Mouse (Mus musculus): Measurements from ENCODE around the gene Tbx3. TPM values are rescaled to one million over a fixed set of nuclear protein-coding genes. Genes with fewer than 3 reads are reported as not detected.

The Tbx3 gene
- polyA plus RNA-seq, 1 experiment from 2014 or later = 2.4 TPM

DNA sequence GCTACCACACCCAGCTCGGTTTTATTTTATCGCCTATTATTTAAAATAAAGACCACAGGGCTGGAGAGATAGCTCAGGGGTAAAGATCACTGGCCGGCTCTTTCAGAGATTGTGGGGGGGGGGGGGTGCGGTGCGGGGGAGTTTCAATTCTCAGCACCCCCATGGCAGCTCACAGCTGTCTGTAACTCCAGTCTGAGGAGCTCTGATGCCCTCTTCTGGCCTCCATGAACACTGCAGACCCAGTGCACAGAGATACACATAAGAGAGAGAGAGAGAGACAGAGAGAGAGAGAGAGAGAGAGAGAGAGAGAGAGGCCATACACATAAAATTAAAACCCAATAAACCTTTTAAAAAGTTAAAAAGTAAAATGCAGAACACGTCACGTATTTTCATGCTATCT lies 34.4 kb downstream of the Tbx3 start:
- ATAC-seq = no peak
- 61% methylated on average over 7 of the region's 7 CpGs for WGBS

DNA sequence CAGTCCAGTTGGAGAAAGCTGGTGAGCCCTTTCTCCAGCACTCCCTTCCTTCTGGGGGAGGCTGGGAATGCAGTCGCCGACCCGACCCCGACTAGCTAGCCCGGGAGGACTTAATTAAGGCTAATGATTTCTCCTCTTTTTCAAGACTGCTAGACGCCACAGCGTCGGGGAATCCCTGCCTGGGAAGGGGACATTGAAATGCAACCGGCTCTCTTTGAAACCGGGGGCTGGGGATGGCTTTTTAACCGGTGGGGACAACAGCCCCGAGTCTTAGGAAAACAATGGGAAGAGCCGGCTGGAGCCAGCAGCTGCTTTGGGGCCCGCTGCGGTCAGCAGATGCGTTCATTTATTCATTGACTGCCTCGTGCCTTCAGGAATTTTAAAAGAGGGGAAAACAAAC lies 36.0 kb downstream of the Tbx3 start:
- WGBS = 0% methylated on average over 17 of the region's 17 CpGs
- H3K27me3 ChIP-seq (ENCODE audit: control insufficient read depth, insufficient read depth, low read depth, low read length) = peaks cover 40% of the 10 kb centered on the region

More for the DNA sequence above, 34.4 kb downstream of the Tbx3 start:
- H3K4me1 ChIP-seq (ENCODE audit: control insufficient read depth, insufficient read depth, low read length) = peaks cover 5% of the 10 kb centered on the region
- H3K27ac ChIP-seq (ENCODE audit: low read length) = no peak overlapping the region
- H3K9ac ChIP-seq (ENCODE audit: low read depth, low read length) = no peak overlapping the region
- H3K9me3 ChIP-seq (replicated peaks; ENCODE audit: control insufficient read depth, low read length, poor library complexity, severe bottlenecking) = no peaks in the 10 kb centered on the region
- H3K27me3 ChIP-seq (ENCODE audit: control insufficient read depth, insufficient read depth, low read depth, low read length) = peaks cover 28% of the 10 kb centered on the region
- H3K4me3 ChIP-seq (ENCODE audit: low read depth, low read length) = no peak overlapping the region
- H3K36me3 ChIP-seq (ENCODE audit: control insufficient read depth, insufficient read depth, low read length) = no peaks in the 10 kb centered on the region
- H3K4me2 ChIP-seq (ENCODE audit: low read length) = no peak overlapping the region

DNA sequence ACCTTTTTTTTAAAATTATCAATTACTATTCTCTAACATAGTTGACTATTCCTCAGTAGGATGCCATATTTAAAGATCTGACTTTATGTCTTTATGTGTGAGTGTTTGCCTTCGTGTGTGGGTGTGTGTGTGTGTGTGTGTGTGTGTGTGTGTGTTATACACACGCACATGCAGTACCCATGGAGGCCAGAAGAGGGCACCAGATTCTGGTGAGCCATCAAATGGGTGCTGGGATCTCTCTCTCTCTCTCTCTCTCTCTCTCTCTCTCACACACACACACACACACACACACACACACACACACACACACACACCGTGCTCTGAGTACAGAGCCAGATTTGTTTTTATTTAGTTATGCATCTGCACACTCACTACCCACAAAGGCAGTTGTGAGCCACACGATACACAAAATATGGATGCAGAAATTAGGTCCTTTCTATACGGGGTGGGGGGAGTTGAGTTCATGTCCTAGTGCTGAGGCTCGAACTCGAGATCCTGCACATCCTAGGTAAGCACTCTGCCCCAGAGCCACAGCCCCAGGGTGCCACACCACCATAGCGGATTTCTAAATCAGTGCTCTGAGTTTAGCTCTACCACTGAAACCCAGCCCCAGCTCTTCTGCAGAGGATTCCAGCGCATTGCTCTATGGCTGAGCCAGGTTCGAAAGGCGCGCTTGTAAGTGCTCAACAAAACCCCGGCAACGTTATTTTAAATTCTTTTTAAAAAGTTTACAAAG lies 38.5 kb downstream of the Tbx3 start:
- Histone ChIP-seq H3K27ac (ENCODE audit: low read length) (no peak overlapping the region), H3K9me3 (replicated peaks; ENCODE audit: control insufficient read depth, low read length, poor library complexity, severe bottlenecking) (no peaks in the 10 kb centered on the region), H3K4me2 (ENCODE audit: low read length) (no peak overlapping the region), H3K4me3 (ENCODE audit: low read depth, low read length) (no peak overlapping the region), H3K27me3 (ENCODE audit: control insufficient read depth, insufficient read depth, low read depth, low read length) (peaks cover 52% of the 10 kb centered on the region), H3K36me3 (ENCODE audit: control insufficient read depth, insufficient read depth, low read length) (no peaks in the 10 kb centered on the region), H3K9ac (ENCODE audit: low read depth, low read length) (no peak overlapping the region), H3K4me1 (ENCODE audit: control insufficient read depth, insufficient read depth, low read length) (peaks cover 5% of the 10 kb centered on the region)
- WGBS = 80% methylated on average over 14 of the region's 14 CpGs
- ATAC-seq = no peak

More for the DNA sequence above, 36.0 kb downstream of the Tbx3 start:
- peak overlapping the region; percentile 35 for H3K4me2 ChIP-seq (ENCODE audit: low read length)
- H3K27ac ChIP-seq (ENCODE audit: low read length) = no peak overlapping the region
- ATAC-seq = no peak
- H3K4me3 ChIP-seq (ENCODE audit: low read depth, low read length) = no peak overlapping the region
- H3K9ac ChIP-seq (ENCODE audit: low read depth, low read length) = no peak overlapping the region
- H3K36me3 ChIP-seq (ENCODE audit: control insufficient read depth, insufficient read depth, low read length) = no peaks in the 10 kb centered on the region
- H3K4me1 ChIP-seq (ENCODE audit: control insufficient read depth, insufficient read depth, low read length) = peaks cover 5% of the 10 kb centered on the region
- H3K9me3 ChIP-seq (replicated peaks; ENCODE audit: control insufficient read depth, low read length, poor library complexity, severe bottlenecking) = no peaks in the 10 kb centered on the region

DNA sequence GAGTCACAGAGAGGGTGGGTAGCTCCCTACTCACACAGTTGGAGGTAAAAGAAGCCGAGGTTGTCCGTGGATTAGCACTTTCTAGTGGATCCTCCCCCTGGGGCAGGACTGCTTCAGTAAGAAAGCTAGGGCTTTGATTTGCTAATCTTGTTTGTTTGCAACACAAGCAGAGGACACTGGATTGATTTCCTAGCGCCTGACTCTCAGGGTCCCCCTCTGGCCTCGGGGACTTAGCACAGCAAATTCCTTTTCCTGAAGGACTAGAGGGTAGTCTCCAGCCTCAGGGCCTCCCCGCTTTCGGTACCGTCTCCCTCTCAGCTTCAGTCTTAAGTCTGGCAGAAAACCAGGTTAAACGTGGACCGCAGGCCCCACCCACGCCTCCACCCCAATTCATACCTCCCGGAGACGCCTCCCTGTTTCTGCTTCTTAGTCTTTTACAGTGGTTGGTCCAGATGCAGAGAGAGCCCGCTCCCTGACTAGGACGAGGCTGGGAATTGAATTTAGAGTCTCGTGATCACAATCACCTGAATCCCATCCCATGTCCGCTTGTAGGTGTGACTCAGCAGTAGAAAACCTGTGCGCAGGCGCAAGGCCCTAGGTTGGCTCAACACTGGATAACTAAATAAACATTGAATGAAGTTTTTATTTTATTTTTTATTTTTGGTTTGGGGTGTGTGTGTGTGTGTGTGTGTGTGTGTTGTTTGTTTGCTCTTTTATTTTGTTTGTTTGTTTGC lies 39.5 kb downstream of the Tbx3 start:
- WGBS = 9% methylated on average over 18 of the region's 18 CpGs
- no peak overlapping the region for H3K27ac ChIP-seq (ENCODE audit: low read length)
- 0 out of 2 replicates have a peak overlapping the region, but pooled peaks have one; percentile 6 for H3K4me3 ChIP-seq (ENCODE audit: low read depth, low read length)
- peaks cover 52% of the 10 kb centered on the region for H3K27me3 ChIP-seq (ENCODE audit: control insufficient read depth, insufficient read depth, low read depth, low read length)
- H3K9ac ChIP-seq (ENCODE audit: low read depth, low read length) = no peak overlapping the region
- no peaks in the 10 kb centered on the region for H3K9me3 ChIP-seq (replicated peaks; ENCODE audit: control insufficient read depth, low read length, poor library complexity, severe bottlenecking)
- no peak for ATAC-seq
- peaks cover 5% of the 10 kb centered on the region for H3K4me1 ChIP-seq (ENCODE audit: control insufficient read depth, insufficient read depth, low read length)
- H3K4me2 ChIP-seq (ENCODE audit: low read length) = no peak overlapping the region
- H3K36me3 ChIP-seq (ENCODE audit: control insufficient read depth, insufficient read depth, low read length) = no peaks in the 10 kb centered on the region

DNA sequence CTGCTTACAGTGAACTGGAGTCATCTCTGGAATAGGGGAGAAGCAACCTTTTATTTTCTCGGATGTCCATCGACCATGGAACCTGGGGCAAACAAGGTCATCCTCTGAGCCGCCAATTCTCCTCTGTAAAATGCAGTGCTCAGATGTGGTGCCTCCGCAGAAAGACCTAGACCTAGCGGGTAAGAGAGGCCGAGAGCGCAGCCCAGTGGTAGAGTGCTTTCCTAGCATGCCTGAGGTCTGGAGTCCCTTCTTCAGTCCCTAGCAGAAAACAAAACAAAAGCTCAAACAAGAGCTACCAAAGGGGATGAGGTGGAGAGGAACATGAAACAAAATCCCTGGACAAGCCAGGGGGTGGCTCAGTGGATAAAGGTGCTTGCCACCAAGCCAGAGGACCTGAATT lies 40.3 kb downstream of the Tbx3 start:
- Histone ChIP-seq H3K4me2 (ENCODE audit: low read length) (no peak overlapping the region), H3K36me3 (ENCODE audit: control insufficient read depth, insufficient read depth, low read length) (no peaks in the 10 kb centered on the region), H3K9ac (ENCODE audit: low read depth, low read length) (no peak overlapping the region), H3K27me3 (ENCODE audit: control insufficient read depth, insufficient read depth, low read depth, low read length) (peaks cover 51% of the 10 kb centered on the region), H3K9me3 (replicated peaks; ENCODE audit: control insufficient read depth, low read length, poor library complexity, severe bottlenecking) (no peaks in the 10 kb centered on the region), H3K4me1 (ENCODE audit: control insufficient read depth, insufficient read depth, low read length) (peaks cover 5% of the 10 kb centered on the region), H3K4me3 (ENCODE audit: low read depth, low read length) (no peak overlapping the region), H3K27ac (ENCODE audit: low read length) (no peak overlapping the region)
- 14% methylated on average over 7 of the region's 7 CpGs for WGBS
- ATAC-seq = no peak

DNA sequence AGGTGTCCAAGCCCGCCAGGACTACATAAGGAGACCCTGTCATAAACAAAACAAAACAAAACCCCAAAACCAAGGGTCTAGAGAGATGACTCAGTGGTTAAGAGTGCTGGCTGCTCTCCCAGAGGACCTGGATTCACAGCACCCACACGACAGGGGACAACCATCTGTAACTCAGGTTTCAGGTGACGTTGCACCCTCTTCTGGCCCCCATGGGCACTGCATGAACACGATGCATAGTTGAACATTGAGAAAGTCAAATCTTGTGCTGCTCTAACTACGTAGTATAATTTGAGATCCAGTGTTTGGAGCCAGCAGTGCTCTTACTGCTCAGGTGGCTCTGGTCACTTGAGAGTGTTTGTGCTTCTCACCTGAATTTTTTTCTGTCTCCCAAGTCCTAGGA lies 41.2 kb downstream of the Tbx3 start:
- Histone ChIP-seq H3K9me3 (replicated peaks; ENCODE audit: control insufficient read depth, low read length, poor library complexity, severe bottlenecking) (no peaks in the 10 kb centered on the region), H3K9ac (ENCODE audit: low read depth, low read length) (no peak overlapping the region), H3K27ac (ENCODE audit: low read length) (no peak overlapping the region), H3K27me3 (ENCODE audit: control insufficient read depth, insufficient read depth, low read depth, low read length) (peaks cover 46% of the 10 kb centered on the region), H3K4me3 (ENCODE audit: low read depth, low read length) (no peak overlapping the region), H3K4me1 (ENCODE audit: control insufficient read depth, insufficient read depth, low read length) (peaks cover 1% of the 10 kb centered on the region), H3K4me2 (ENCODE audit: low read length) (no peak overlapping the region), H3K36me3 (ENCODE audit: control insufficient read depth, insufficient read depth, low read length) (no peaks in the 10 kb centered on the region)
- ATAC-seq = no peak
- 82% methylated on average over 5 of the region's 5 CpGs for WGBS

DNA sequence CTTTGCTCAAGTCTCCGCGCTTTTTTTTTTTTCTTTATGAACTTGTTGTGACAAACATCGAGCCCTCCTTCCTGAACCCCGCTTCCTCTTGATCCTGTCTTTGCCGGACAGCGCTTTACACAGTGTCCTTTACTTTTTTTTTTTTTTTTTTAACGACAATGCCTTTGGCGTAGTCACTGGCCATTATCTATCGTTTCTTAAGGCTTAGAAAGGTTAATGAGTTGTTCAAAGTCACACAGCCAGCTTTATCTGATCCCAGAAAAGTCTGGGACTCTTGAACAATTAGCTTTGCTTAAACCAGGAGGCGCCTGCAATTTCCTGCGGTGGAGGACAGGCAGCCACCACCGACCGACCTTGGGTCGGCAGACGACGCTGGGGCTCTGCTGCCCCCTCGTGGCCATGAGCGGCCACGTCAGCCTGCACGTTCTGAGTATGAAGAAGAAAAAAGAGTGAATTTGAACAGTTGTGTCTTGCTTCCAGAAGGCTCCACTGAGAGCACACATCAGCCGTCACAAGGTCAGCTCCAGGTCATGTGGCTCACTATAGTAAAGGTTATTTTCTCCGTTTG lies 42.3 kb downstream of the Tbx3 start:
- no peak for ATAC-seq
- Histone ChIP-seq H3K36me3 (ENCODE audit: control insufficient read depth, insufficient read depth, low read length) (no peaks in the 10 kb centered on the region), H3K4me1 (ENCODE audit: control insufficient read depth, insufficient read depth, low read length) (no peaks in the 10 kb centered on the region), H3K4me2 (ENCODE audit: low read length) (peak overlapping the region; percentile 42), H3K27ac (ENCODE audit: low read length) (no peak overlapping the region), H3K4me3 (ENCODE audit: low read depth, low read length) (no peak overlapping the region), H3K9me3 (replicated peaks; ENCODE audit: control insufficient read depth, low read length, poor library complexity, severe bottlenecking) (no peaks in the 10 kb centered on the region), H3K27me3 (ENCODE audit: control insufficient read depth, insufficient read depth, low read depth, low read length) (peaks cover 36% of the 10 kb centered on the region), H3K9ac (ENCODE audit: low read depth, low read length) (no peak overlapping the region)
- WGBS = 9% methylated on average over 22 of the region's 22 CpGs

DNA sequence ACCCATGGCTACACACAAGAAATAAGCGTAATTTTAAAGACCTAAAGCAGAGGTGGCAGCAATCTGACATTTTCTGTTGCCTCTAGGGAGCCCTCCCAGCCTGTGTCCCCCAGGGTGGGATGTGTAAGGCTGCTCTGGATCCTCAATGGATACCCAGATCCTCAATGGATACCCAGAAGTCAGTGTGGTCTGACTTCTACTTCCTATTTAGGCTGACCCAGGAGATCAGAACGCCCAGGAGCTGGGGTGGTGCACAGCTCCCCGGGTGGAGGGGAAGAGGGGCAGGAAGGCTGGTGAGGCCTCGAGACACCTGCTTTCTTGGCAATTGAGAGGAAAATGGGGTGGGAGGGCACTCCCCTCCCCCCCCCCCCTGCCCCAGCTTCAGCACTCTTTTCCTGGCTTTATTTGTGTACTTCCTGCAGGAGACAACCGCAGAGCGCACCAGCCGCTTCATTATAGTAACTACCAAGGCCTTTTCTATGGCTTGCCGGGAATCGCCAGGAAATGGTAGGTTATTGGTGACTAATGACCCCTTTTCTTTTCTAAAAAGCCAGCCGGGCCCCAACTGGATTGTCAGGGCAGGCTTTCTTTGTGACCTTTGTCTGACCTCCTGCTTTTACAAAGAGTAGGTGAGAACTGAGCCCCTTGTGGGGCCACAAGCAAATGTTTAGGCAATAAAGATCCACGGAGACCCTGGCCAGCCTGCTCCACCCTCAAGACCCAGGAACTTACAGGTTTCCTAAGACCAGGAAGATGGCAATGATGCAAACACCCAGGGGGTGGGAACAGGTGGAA lies 50.2 kb downstream of the Tbx3 start:
- no peaks in the 10 kb centered on the region for H3K27me3 ChIP-seq (ENCODE audit: control insufficient read depth, insufficient read depth, low read depth, low read length)

More for the DNA sequence above, 50.2 kb downstream of the Tbx3 start:
- Histone ChIP-seq H3K27ac (ENCODE audit: low read length) (no peak overlapping the region), H3K36me3 (ENCODE audit: control insufficient read depth, insufficient read depth, low read length) (no peaks in the 10 kb centered on the region), H3K4me1 (ENCODE audit: control insufficient read depth, insufficient read depth, low read length) (no peaks in the 10 kb centered on the region), H3K4me3 (ENCODE audit: low read depth, low read length) (no peak overlapping the region), H3K9ac (ENCODE audit: low read depth, low read length) (no peak overlapping the region), H3K9me3 (replicated peaks; ENCODE audit: control insufficient read depth, low read length, poor library complexity, severe bottlenecking) (no peaks in the 10 kb centered on the region), H3K4me2 (ENCODE audit: low read length) (no peak overlapping the region)
- 33% methylated on average over 11 of the region's 11 CpGs for WGBS
- ATAC-seq = no peak

Data from midbrain, embryonic 16.5 days (tissue).